Comparison of ENCODE assay signal across 21 mouse cellular contexts in genomic region chr2:158524129-158524860, GRCm38 (mm10). TPM values are rescaled to one million over a fixed set of nuclear protein-coding genes. Genes with fewer than 3 reads are reported as not detected.
DNase-seq lines count a peak whose midpoint lies in the region; ATAC-seq and TF ChIP-seq lines count a peak whose summit lies in the region.
"Had no signal": no experiment of that assay in that cellular context is flagged by ENCODE, and none has a peak within 500 bp of the region (broad histone marks: within the 10 kb centered on the region; RNA-seq: fewer than 3 reads in every experiment).

No protein-coding gene starts in this region.

- TF ChIP-seq POLR2A in lung, adult 2 months (IDR thresholded peaks at IDR 0.05; ENCODE audit: borderline replicate concordance, extremely low read depth, low read depth, low read length) = no peak

- ATAC-seq in cerebellum, adult (ENCODE audit: insufficient number of reproducible peaks, low FRiP score, low TSS enrichment) = no peak
- peak; percentile 62; the same call in 1 of the 2 replicates for ATAC-seq in hindbrain, postnatal 0 days
- ATAC-seq: intestine, embryonic 15.5 days; Patski had no signal

- no peaks in the 10 kb centered on the region for H3K27me3 ChIP-seq in hindbrain, postnatal 0 days (ENCODE audit: insufficient read depth, low read length)
- H3K27me3 ChIP-seq in hindbrain, embryonic 10.5 days (ENCODE audit: insufficient read depth, poor library complexity, severe bottlenecking) = no peaks in the 10 kb centered on the region
- H3K27me3 ChIP-seq: intestine, embryonic 15.5 days; limb, embryonic 13.5 days; Patski had no signal

- H3K4me3 ChIP-seq in hindbrain, postnatal 0 days (ENCODE audit: low read length) = no peak overlapping the region
- H3K4me3 ChIP-seq in hindbrain, embryonic 10.5 days = no peak overlapping the region
- no peak overlapping the region for H3K4me3 ChIP-seq in lung, adult 2 months (replicated peaks; ENCODE audit: extremely low read depth, low read depth, low read length)
- H3K4me3 ChIP-seq: intestine, embryonic 15.5 days; limb, embryonic 13.5 days had no signal

- DNase-seq in cerebellum, postnatal 14 days = peak; percentile 39 to 58
- peak; percentile 57 for DNase-seq in hindbrain, postnatal 0 days (ENCODE audit: low spot score)
- no peak for DNase-seq in hindbrain, embryonic 10.5 days (ENCODE audit: low spot score)
- DNase-seq in lung, adult 2 months = peak; percentile 30
- no peak for DNase-seq in lung, postnatal 14 days
- DNase-seq in MN1 (ENCODE audit: low spot score) = peak; percentile 72
- DNase-seq in urinary bladder, postnatal 4 days (ENCODE audit: low spot score in 2 of 2) = no peak
- DNase-seq: cerebellum, adult 8-10 months; embryo, embryonic 11 days; lung, embryonic 14.5 days; thymus, postnatal 25 days had no signal

- 0 out of 2 replicates have a peak, but pooled peaks cover 5% of the 10 kb centered on the region for H3K4me1 ChIP-seq in hindbrain, postnatal 0 days (ENCODE audit: insufficient read depth, low read length)
- H3K4me1 ChIP-seq in hindbrain, embryonic 10.5 days (replicated peaks) = no peaks in the 10 kb centered on the region
- H3K4me1 ChIP-seq in lung, adult 2 months (ENCODE audit: control insufficient read depth, insufficient read depth, low read length) = no peaks in the 10 kb centered on the region
- H3K4me1 ChIP-seq: intestine, embryonic 15.5 days; limb, embryonic 13.5 days had no signal

- H3K27ac ChIP-seq in hindbrain, postnatal 0 days = no peak overlapping the region
- H3K27ac ChIP-seq in hindbrain, embryonic 10.5 days = no peak overlapping the region
- H3K27ac ChIP-seq: intestine, embryonic 15.5 days; limb, embryonic 13.5 days; stomach, postnatal 0 days had no signal

- no peak overlapping the region for H3K9ac ChIP-seq in hindbrain, postnatal 0 days (replicated peaks; ENCODE audit: low read length)
- H3K9ac ChIP-seq: intestine, embryonic 15.5 days; limb, embryonic 13.5 days; lung, embryonic 14.5 days had no signal

- no peak for TF ChIP-seq CTCF in hindbrain, postnatal 0 days (IDR thresholded peaks at IDR 0.05; ENCODE audit: low read depth)
- TF ChIP-seq CTCF in lung, adult 2 months (IDR thresholded peaks at IDR 0.05; ENCODE audit: insufficient read depth, low read length) = no peak

- H3K4me2 ChIP-seq in hindbrain, postnatal 0 days (ENCODE audit: low read depth, low read length) = peak overlapping the region; percentile 12; the same call in 1 of the 2 replicates
- H3K4me2 ChIP-seq: intestine, embryonic 15.5 days; limb, embryonic 13.5 days; lung, embryonic 14.5 days had no signal

- no peaks in the 10 kb centered on the region for H3K9me3 ChIP-seq in hindbrain, postnatal 0 days (ENCODE audit: low read length)
- 0 out of 2 replicates have a peak, but pooled peaks cover 3% of the 10 kb centered on the region for H3K9me3 ChIP-seq in hindbrain, embryonic 10.5 days
- H3K9me3 ChIP-seq: intestine, embryonic 15.5 days had no signal

- no peaks in the 10 kb centered on the region for H3K36me3 ChIP-seq in hindbrain, postnatal 0 days (ENCODE audit: insufficient read depth, low read length)
- no peaks in the 10 kb centered on the region for H3K36me3 ChIP-seq in hindbrain, embryonic 10.5 days
- H3K36me3 ChIP-seq: intestine, embryonic 15.5 days; limb, embryonic 13.5 days had no signal

- WGBS in hindbrain, postnatal 0 days = 54% methylated on average over 16 of the region's 16 CpGs
- WGBS in hindbrain, embryonic 10.5 days = 84% methylated on average over 16 of the region's 16 CpGs
- WGBS in lung, adult 2 months = 69% methylated on average over 16 of the region's 16 CpGs

RNA-seq across cellular contexts. Expression of gene Arhgap40, which starts 11.7 kb away (rescaled TPM):
- total RNA-seq in hindbrain, postnatal 0 days (2014; rRNA removed) = 1.4 and 2.4 TPM in 2 replicates
- polyA plus RNA-seq in hindbrain, postnatal 0 days (2015; fragmentation: Nextera tagmentation; extraction: Ambion mirVana) = 0.64 and 1.0 TPM in 2 replicates
- 0.27 TPM in 1 of 2 replicates, not detected in the other for polyA plus RNA-seq in hindbrain, embryonic 10.5 days (2016; fragmentation: Nextera tagmentation; extraction: Ambion mirVana)
- 0.81 and 5.6 TPM in 2 replicates for polyA plus RNA-seq in lung, adult 2 months (2012; rRNA removed)
- total RNA-seq: granulocyte monocyte progenitor cell, adult 5-6 weeks; megakaryocyte-erythroid progenitor cell, adult 5-6 weeks had no signal
- polyA plus RNA-seq: lung, embryonic 14.5 days; spleen, adult 2 months had no signal

RNA-seq across cellular contexts. Expression of gene Adig, which starts 21.9 kb away (rescaled TPM):
- not detected in 2 replicates for total RNA-seq in hindbrain, postnatal 0 days (2014; rRNA removed)
- polyA plus RNA-seq in hindbrain, postnatal 0 days (2015; fragmentation: Nextera tagmentation; extraction: Ambion mirVana) = not detected in 2 replicates
- polyA plus RNA-seq in hindbrain, embryonic 10.5 days (2016; fragmentation: Nextera tagmentation; extraction: Ambion mirVana) = not detected in 2 replicates
- polyA plus RNA-seq in lung, adult 2 months (2012; rRNA removed) = 12.1 and 13.2 TPM in 2 replicates
- total RNA-seq: granulocyte monocyte progenitor cell, adult 5-6 weeks; layer of hippocampus, postnatal 14 days; megakaryocyte-erythroid progenitor cell, adult 5-6 weeks had no signal
- polyA plus RNA-seq: hindbrain, embryonic 11.5 days; intestine, embryonic 15.5 days; Patski had no signal

Comparison
In these comparisons a context has a peak if more than half of its experiments do, and no peak if none do; other contexts are left out.
1. DNase-seq: peak in cerebellum, postnatal 14 days (2 of 2), hindbrain, postnatal 0 days (single experiment), lung, adult 2 months (single experiment) and MN1 (single experiment); none in hindbrain, embryonic 10.5 days (single experiment), lung, postnatal 14 days (single experiment) and urinary bladder, postnatal 4 days (0 of 2).
2. RNA of gene Adig, which starts 21.9 kb away (polyA plus RNA-seq): 12.1 to 13.2 TPM in lung, adult 2 months; not detected in hindbrain, postnatal 0 days and not detected in hindbrain, embryonic 10.5 days; every median in the first group is over 10 times any median in the second.